Mouse (Mus musculus) hindbrain, embryonic 16.5 days (tissue): ENCODE measurements at regions not wholly inside any gene's neighbourhood (a gene's known extent, or its start where the extent isn't known, plus 50 kb on each side); places are given as distances from the start of the nearest gene placed in this dataset.

Experiments
- ATAC-seq: fragments of 200-750 bp; cut with Nextera tagmentation; 2 replicates; pipeline ENCODE4 v1.8.0; 2017; ENCODE audit warnings: moderate TSS enrichment, moderate library complexity
- H3K27ac ChIP-seq: fragments of 300-500 bp; sonication (generic); 2 replicates; pipeline ENCODE4 v1.5.1; 2014; ENCODE audit warnings: low read depth, mild to moderate bottlenecking, control low read depth, low read length, moderate library complexity
- H3K27me3 ChIP-seq: fragments of 300-500 bp; sonication (generic); replicated peaks from 2 replicates; pipeline ENCODE4 v1.6.1; 2014; ENCODE audit warnings: low read length; ENCODE audit not compliant: control insufficient read depth, insufficient read depth
- H3K36me3 ChIP-seq: fragments of 300-500 bp; sonication (generic); 2 replicates; pipeline ENCODE4 v1.6.1; 2014; ENCODE audit warnings: mild to moderate bottlenecking, low read length, moderate library complexity, mixed read lengths; ENCODE audit not compliant: control insufficient read depth, insufficient read depth
- H3K4me1 ChIP-seq: fragments of 300-500 bp; sonication (generic); 2 replicates; pipeline ENCODE4 v1.6.1; 2014; ENCODE audit warnings: low read depth, low read length; ENCODE audit not compliant: control insufficient read depth, insufficient read depth
- H3K4me2 ChIP-seq: fragments of 300-500 bp; sonication (generic); 2 replicates; pipeline ENCODE4 v1.6.1; 2014; ENCODE audit warnings: mild to moderate bottlenecking, low read length, control low read depth, moderate library complexity
- H3K4me3 ChIP-seq: fragments of 300-500 bp; sonication (generic); 2 replicates; pipeline ENCODE4 v1.5.1; 2014; ENCODE audit warnings: mild to moderate bottlenecking, low read length, control low read depth, moderate library complexity
- H3K9ac ChIP-seq: fragments of 300-500 bp; sonication (generic); 2 replicates; pipeline ENCODE4 v1.6.1; 2014; ENCODE audit warnings: low read depth, mild to moderate bottlenecking, control low read depth, low read length, moderate library complexity
- H3K9me3 ChIP-seq: fragments of 300-500 bp; sonication (generic); 2 replicates; pipeline ENCODE4 v1.6.1; 2014; ENCODE audit warnings: mild to moderate bottlenecking, low read length, moderate library complexity; ENCODE audit not compliant: control insufficient read depth
- WGBS: fragments of 180-500 bp; shearing (Covaris S2); extraction: QIAGEN DNeasy Blood & Tissue Kit; methylation state at CpG from one replicate; pipeline ENCODE4 v1.1.7; 2014; 5-methylcytosine and 5-hydroxymethylcytosine counted together

DNA sequence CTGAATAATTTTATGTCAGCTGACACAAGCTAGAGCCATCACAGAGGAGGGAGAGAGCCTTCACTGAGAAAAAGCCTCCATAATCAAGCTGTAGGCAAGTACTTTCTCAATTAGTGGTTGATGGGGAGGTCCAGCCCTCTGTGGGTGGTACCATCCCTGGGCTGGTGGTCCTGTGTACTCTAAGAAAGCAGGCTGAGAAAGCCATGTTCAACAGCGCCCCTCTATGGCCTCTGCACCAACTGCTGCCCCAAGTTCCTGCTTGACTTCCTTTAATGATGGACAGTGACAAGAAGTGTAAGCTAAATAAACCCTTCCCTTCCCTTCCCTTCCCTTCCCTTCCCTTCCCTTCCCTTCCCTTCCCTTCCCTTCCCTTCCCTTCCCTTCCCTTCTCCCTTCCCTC is 211.2 kb upstream of the Egln3 start:
- Histone ChIP-seq H3K27me3 (no peaks in the 10 kb centered on the region), H3K4me2 (no peak overlapping the region), H3K4me1 (peaks cover 3% of the 10 kb centered on the region; the same call in 1 of the 2 replicates), H3K27ac (no peak overlapping the region), H3K9ac (no peak overlapping the region), H3K9me3 (no peaks in the 10 kb centered on the region), H3K4me3 (no peak overlapping the region), H3K36me3 (no peaks in the 10 kb centered on the region)
- ATAC-seq, result no peak
- 33% methylated on average over 1 of the region's 1 CpGs for WGBS

DNA sequence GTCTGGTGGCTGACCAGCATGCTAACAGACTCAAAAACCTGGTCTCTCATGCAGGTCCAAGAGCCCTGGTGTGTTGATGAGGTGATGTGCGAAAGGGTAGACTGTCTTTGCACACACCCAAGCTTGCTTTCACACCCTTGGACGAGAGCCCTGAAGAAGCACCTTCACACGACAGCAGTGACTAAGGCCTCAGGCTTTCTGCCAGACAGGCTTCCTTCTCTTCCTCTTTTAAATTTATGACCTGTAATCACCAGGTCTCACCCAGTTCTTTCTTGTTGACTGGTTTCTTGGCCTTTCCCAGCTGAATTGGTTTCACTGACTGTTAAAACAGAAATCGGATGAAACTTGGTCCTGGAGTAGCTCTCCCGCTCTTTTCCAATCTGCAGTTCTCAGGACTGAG is 210.5 kb upstream of the Egln3 start:
- Histone ChIP-seq H3K9me3 (no peaks in the 10 kb centered on the region), H3K4me3 (no peak overlapping the region), H3K4me1 (peaks cover 3% of the 10 kb centered on the region; the same call in 1 of the 2 replicates), H3K27ac (no peak overlapping the region), H3K4me2 (no peak overlapping the region), H3K36me3 (no peaks in the 10 kb centered on the region), H3K9ac (no peak overlapping the region), H3K27me3 (no peaks in the 10 kb centered on the region)
- no peak for ATAC-seq
- WGBS, result 84% methylated on average over 5 of the region's 5 CpGs

DNA sequence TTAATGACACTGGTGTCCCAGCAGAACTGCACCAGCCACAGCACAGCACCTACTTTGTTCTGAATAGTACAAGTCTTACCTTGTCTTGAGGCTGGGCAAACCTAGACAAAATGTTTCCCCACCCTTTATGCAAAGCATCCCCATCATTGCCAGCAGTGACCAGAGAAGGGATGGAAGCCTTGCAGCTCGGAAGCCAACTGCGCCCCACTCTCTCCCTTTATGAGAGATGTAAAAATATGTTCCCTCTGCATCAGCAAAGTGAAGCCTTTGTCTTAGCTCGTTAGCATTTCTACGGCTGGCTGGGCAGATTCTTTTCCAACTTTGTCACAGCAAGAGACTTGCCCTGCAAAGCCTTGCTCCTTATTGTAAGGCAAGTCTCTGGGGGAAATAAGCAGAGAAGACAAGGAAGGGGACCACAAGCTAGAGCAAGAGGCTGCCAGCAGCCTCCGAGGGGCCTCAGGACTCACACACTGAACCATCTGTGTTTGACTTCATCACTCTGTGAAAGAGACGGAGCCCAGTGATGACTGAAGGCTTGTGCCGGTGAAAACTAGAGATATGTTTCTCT is 206.5 kb upstream of the Egln3 start:
- H3K4me2 ChIP-seq, result no peak overlapping the region
- H3K4me3 ChIP-seq, result no peak overlapping the region
- H3K9me3 ChIP-seq, result no peaks in the 10 kb centered on the region
- H3K27me3 ChIP-seq, result no peaks in the 10 kb centered on the region
- H3K9ac ChIP-seq, result no peak overlapping the region
- 20% methylated on average over 7 of the region's 7 CpGs for WGBS
- H3K4me1 ChIP-seq, result peaks cover 3% of the 10 kb centered on the region; the same call in 1 of the 2 replicates
- H3K27ac ChIP-seq, result no peak overlapping the region
- peak; percentile 30; the same call in 1 of the 2 replicates for ATAC-seq
- H3K36me3 ChIP-seq, result no peaks in the 10 kb centered on the region

DNA sequence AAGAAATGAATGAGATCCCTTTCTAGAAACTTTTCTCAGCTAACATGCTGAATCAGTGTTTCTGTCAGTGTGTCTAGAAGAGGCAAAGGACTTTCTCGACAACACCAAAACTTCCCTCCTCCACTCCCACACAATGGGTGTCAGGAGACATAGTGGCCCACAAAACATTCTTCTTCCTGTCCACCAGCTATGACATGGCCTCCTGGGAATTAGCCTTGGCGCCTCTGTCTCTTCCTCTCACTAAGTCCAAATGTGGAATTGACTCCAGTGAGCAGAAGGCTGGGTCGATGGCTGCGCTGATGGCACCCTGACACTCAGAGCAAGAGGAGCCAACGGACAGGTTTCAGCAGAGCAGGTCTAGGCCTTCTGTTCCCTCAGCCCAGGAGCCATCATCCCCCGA is 205.2 kb upstream of the Egln3 start:
- H3K4me2 ChIP-seq, result no peak overlapping the region
- H3K4me1 ChIP-seq, result peaks cover 3% of the 10 kb centered on the region; the same call in 1 of the 2 replicates
- H3K36me3 ChIP-seq, result no peaks in the 10 kb centered on the region
- no peak for ATAC-seq
- H3K4me3 ChIP-seq, result no peak overlapping the region
- no peaks in the 10 kb centered on the region for H3K27me3 ChIP-seq
- H3K9ac ChIP-seq, result no peak overlapping the region
- 80% methylated on average over 6 of the region's 6 CpGs for WGBS
- no peaks in the 10 kb centered on the region for H3K9me3 ChIP-seq
- H3K27ac ChIP-seq, result no peak overlapping the region

DNA sequence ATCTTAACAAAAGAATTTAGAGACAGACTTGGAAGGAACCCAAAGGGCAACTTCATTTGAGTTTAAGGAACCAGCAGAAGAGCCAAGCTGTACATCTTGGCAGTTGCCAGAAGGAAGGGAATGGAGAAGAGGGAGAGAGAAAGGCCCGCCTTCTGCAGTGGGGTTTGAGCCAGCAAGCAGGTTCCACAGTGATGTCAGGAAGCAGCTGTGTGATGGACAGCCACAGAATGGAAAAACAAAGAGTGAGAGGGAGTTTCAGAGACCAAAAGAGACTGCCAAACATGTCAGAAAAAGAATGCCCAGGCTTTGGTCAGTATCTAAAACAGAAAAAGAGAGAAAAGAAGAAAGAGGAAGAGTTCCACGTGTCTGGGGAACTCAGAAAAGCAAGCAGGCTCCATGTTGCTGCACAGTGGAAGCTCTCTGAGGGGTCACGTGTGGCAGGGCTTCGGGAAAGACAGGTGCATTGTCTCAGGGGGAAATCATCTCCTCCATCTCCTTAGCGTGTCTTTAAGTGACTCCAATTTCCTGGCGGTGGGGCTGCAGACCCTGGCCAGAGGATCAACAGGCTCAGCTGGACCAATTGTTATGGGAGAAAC is 203.7 kb upstream of the Egln3 start:
- no peaks in the 10 kb centered on the region for H3K27me3 ChIP-seq
- H3K36me3 ChIP-seq, result no peaks in the 10 kb centered on the region
- H3K9me3 ChIP-seq, result no peaks in the 10 kb centered on the region
- H3K9ac ChIP-seq, result no peak overlapping the region
- 44% methylated on average over 6 of the region's 6 CpGs for WGBS
- ATAC-seq, result no peak
- H3K4me2 ChIP-seq, result no peak overlapping the region
- peaks cover 3% of the 10 kb centered on the region; the same call in 1 of the 2 replicates for H3K4me1 ChIP-seq
- H3K4me3 ChIP-seq, result no peak overlapping the region
- no peak overlapping the region for H3K27ac ChIP-seq

DNA sequence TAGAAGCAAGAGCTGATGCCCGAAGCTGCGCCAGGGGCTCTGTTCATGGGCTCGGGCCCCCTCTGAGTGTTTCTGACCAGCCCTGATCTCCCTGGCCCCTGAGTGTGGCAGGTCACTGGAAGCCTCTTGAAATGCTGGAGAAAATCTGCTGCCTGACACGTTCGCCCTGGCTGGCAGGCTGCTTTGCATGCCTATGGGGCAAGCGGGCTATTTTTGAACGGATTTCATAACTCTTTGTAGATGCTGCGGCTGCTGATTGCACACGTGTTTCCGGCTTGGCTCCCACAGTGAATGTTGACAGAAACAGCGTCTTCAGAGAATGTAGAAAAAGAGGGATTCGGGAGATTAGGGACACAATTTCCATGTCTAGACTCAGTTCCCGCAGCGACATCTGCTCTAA is 201.4 kb upstream of the Egln3 start:
- 58% methylated on average over 14 of the region's 14 CpGs for WGBS
- Histone ChIP-seq H3K9ac (no peak overlapping the region; the same call in 1 of the 2 replicates), H3K9me3 (no peaks in the 10 kb centered on the region), H3K4me1 (peaks cover under 1% of the 10 kb centered on the region; the same call in 1 of the 2 replicates), H3K4me2 (peak overlapping the region; percentile 9), H3K27me3 (no peaks in the 10 kb centered on the region), H3K27ac (no peak overlapping the region), H3K4me3 (no peak overlapping the region), H3K36me3 (no peaks in the 10 kb centered on the region)
- no peak for ATAC-seq

DNA sequence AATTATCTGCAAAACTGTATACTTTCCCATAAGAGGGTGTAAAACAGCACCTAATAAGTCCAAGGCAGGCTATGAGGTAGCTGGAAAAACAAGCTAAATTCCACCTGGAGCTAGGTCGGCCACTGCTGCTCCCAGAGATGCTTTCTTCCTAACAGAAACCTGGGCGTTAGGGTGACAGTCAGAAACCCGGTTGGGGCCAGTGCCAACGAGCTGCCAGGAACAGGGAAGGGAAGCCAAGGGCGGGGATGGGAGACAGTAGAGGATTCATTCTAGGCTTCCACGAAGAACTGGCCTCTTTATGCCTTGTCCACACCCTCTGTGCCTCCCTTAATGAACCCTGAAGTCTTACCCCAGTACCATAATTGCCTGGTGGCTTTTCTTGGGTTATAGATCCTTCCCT is 198.9 kb upstream of the Egln3 start:
- Histone ChIP-seq H3K4me3 (no peak overlapping the region), H3K9me3 (no peaks in the 10 kb centered on the region), H3K36me3 (no peaks in the 10 kb centered on the region), H3K9ac (no peak overlapping the region), H3K27ac (no peak overlapping the region), H3K4me2 (no peak overlapping the region), H3K4me1 (no peaks in the 10 kb centered on the region), H3K27me3 (no peaks in the 10 kb centered on the region)
- WGBS, result 71% methylated on average over 6 of the region's 6 CpGs
- no peak for ATAC-seq

DNA sequence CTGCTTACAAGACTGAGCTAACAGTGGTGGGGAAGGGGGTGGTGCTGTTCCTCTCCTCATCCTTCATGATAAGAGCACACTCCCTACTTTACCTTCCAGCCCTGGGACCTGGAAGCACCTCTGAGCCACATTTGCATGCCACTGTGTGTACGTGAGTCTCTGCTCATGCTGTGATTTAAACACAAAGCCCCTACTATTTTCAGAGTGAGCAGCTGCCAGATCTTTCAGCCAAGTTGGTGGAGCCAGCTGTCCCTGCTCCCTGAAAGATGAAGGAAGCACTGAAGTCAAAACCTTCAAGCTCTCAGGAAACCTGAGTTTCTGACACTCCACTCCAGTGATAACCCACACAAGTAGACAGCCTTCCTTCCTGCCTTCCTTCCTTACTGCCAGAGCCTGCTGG is 198.0 kb upstream of the Egln3 start:
- Histone ChIP-seq H3K4me2 (no peak overlapping the region), H3K36me3 (no peaks in the 10 kb centered on the region), H3K4me3 (no peak overlapping the region), H3K9me3 (no peaks in the 10 kb centered on the region), H3K4me1 (no peaks in the 10 kb centered on the region), H3K9ac (no peak overlapping the region), H3K27me3 (no peaks in the 10 kb centered on the region), H3K27ac (no peak overlapping the region)
- no peak for ATAC-seq
- WGBS, result 28% methylated on average over 1 of the region's 1 CpGs

DNA sequence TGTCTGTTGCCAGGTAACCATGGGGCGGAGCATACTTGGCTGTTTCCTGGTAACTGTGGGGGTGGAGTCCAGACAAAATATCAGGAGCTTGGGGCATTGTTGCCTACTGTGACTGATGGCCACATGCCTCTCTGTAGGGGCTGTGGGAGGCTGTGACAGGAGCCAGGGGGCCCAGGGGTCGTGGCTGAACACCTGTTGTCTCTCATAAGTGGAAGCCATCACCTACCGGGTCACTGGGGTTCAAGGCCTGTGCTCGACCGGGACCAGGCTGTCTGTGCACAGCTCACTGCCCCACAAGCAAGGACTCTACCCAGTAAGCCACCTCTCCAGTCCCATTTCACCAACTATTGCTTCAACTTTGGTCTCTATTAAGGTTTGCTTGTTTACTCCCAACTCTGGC is 196.4 kb upstream of the Egln3 start:
- H3K4me2 ChIP-seq, result no peak overlapping the region
- H3K4me3 ChIP-seq, result no peak overlapping the region
- no peaks in the 10 kb centered on the region for H3K9me3 ChIP-seq
- no peak for ATAC-seq
- no peak overlapping the region for H3K27ac ChIP-seq
- WGBS, result 86% methylated on average over 5 of the region's 5 CpGs
- no peaks in the 10 kb centered on the region for H3K36me3 ChIP-seq
- no peak overlapping the region for H3K9ac ChIP-seq
- H3K4me1 ChIP-seq, result no peaks in the 10 kb centered on the region
- no peaks in the 10 kb centered on the region for H3K27me3 ChIP-seq
